Mouse (Mus musculus): ENCODE measurements at regions not wholly inside any gene's neighbourhood (a gene's known extent, or its start where the extent isn't known, plus 50 kb on each side); places are given as distances from the start of the nearest gene placed in this dataset.

DNA sequence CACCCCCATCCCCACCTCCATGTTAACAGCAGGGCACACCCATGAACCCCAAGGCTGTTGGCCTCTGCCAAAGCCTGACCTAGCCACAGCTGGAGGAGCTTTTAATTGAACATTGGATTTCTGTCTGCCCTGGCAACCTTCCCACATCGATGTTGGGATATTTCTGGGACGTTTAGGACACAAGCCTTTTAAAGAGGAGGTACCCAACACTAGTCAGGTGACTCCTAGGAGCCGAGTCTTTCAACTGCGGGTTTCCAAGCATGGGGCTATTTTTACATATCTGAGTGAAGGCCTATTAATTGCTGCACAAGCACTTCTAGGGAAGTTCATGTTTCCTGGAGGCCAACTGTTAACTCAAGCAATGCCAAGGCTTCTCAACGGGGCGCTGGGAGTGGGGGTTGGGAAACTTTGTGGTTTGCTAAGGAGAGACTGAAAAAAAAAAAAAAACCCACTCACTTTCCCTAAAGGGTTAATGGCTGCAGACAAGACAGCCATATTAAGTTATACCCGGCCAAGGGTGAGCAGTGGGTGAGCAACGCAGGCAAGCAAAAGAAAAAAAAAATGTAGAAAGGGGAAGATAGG is 213.3 kb downstream of the Bcl2l11 start:
- no peak for TF ChIP-seq HCFC1 (IDR thresholded peaks at IDR 0.05; ENCODE audit: borderline replicate concordance, insufficient read depth, low read length)
- TF ChIP-seq ZNF384 (IDR thresholded peaks at IDR 0.05; ENCODE audit: low read depth, low read length): peak; percentile 54; the same call in 1 of the 2 replicates
- no peak for TF ChIP-seq CHD2 (IDR thresholded peaks at IDR 0.05; ENCODE audit: low read depth, low read length)
- no peak for TF ChIP-seq MAFK (IDR thresholded peaks at IDR 0.05; ENCODE audit: insufficient read depth, low read depth, low read length)
- TF ChIP-seq ZC3H11A (IDR thresholded peaks at IDR 0.05; ENCODE audit: borderline replicate concordance, low read depth, low read length): no peak
- no peak for DNase-seq (ENCODE audit: low read depth, low spot score)
- Histone ChIP-seq H3K9ac (ENCODE audit: insufficient read depth, low read depth, low read length, poor library complexity, severe bottlenecking) (no peak overlapping the region), H3K36me3 (ENCODE audit: control insufficient read depth, insufficient read depth, low read length, poor library complexity, severe bottlenecking) (no peaks in the 10 kb centered on the region), H3K9me3 (ENCODE audit: control insufficient read depth, insufficient read depth, low read depth, low read length) (no peaks in the 10 kb centered on the region), H3K4me1 (ENCODE audit: control insufficient read depth in 2 of 2, insufficient read depth in 2 of 2, low read length in 2 of 2, poor library complexity in 1 of 2) (peaks cover 6 to 19% of the 10 kb centered on the region in 2 experiments), H3K4me3 (ENCODE audit: insufficient read depth in 1 of 2, low read depth in 1 of 2, low read length in 2 of 2, poor library complexity in 1 of 2, severe bottlenecking in 1 of 2) (no peak overlapping the region), H3K27ac (ENCODE audit: insufficient read depth, low read depth, low read length, poor library complexity, severe bottlenecking) (no peak overlapping the region; the same call in 1 of the 2 replicates)
- in situ Hi-C loops (cut with MboI; ENCODE audit: low sequenced_read_pairs in 2 of 2, unreplicated experiment in 2 of 2): no loop called here

GRCm38 (mm10) chr2:128339643-128340487 is 214.0 kb downstream of the Bcl2l11 start:
- Histone ChIP-seq H3K9me3 (ENCODE audit: control insufficient read depth, insufficient read depth, low read depth, low read length) (no peaks in the 10 kb centered on the region), H3K4me1 (ENCODE audit: control insufficient read depth in 2 of 2, insufficient read depth in 2 of 2, low read length in 2 of 2, poor library complexity in 1 of 2) (peaks cover 6 to 19% of the 10 kb centered on the region in 2 experiments), H3K27ac (ENCODE audit: insufficient read depth, low read depth, low read length, poor library complexity, severe bottlenecking) (peak overlapping the region; percentile 13; the same call in 1 of the 2 replicates), H3K9ac (ENCODE audit: insufficient read depth, low read depth, low read length, poor library complexity, severe bottlenecking) (peak overlapping the region; percentile 29; the same call in 1 of the 2 replicates), H3K4me3 (ENCODE audit: insufficient read depth in 1 of 2, low read depth in 1 of 2, low read length in 2 of 2, poor library complexity in 1 of 2, severe bottlenecking in 1 of 2) (no peak overlapping the region), H3K36me3 (ENCODE audit: control insufficient read depth, insufficient read depth, low read length, poor library complexity, severe bottlenecking) (no peaks in the 10 kb centered on the region)
- in situ Hi-C loops (cut with MboI; ENCODE audit: low sequenced_read_pairs in 2 of 2, unreplicated experiment in 2 of 2): no loop called here
- DNase-seq (ENCODE audit: low read depth, low spot score): no peak
- TF ChIP-seq MAFK (IDR thresholded peaks at IDR 0.05; ENCODE audit: insufficient read depth, low read depth, low read length): no peak
- TF ChIP-seq HCFC1 (IDR thresholded peaks at IDR 0.05; ENCODE audit: borderline replicate concordance, insufficient read depth, low read length): no peak
- no peak for TF ChIP-seq ZC3H11A (IDR thresholded peaks at IDR 0.05; ENCODE audit: borderline replicate concordance, low read depth, low read length)
- no peak for TF ChIP-seq CHD2 (IDR thresholded peaks at IDR 0.05; ENCODE audit: low read depth, low read length)
- no peak for TF ChIP-seq ZNF384 (IDR thresholded peaks at IDR 0.05; ENCODE audit: low read depth, low read length)

DNA sequence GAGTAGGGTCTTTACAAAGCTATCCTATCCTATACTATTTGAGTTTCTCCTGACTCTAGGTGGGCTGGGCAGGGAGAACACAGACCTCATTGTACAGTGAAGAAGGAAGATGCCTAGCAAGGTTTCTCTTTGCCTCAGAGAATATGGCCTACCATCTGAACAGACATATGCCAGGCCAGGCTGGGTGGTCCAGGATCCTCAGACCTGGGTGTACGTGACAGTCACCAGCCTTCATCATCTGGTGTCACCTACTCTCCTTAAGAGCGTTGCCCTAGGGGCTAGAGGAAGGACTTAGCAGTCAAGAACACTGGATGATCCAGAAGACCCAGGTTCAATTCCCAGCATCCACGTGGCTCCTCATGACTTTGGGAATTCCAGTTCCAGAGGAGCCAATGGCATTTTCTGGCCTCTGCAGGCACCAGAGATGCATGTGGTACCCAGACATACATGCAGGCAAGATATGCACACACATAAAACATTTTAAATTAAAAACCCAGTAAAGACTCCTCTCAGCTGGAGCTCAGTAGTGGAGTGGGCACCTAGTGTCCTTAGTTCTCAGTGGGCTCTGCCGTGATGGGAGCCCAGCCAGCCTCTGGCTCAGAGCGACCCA is 214.9 kb downstream of the Bcl2l11 start:
- Histone ChIP-seq H3K9me3 (ENCODE audit: control insufficient read depth, insufficient read depth, low read depth, low read length) (no peaks in the 10 kb centered on the region), H3K4me3 (ENCODE audit: insufficient read depth in 1 of 2, low read depth in 1 of 2, low read length in 2 of 2, poor library complexity in 1 of 2, severe bottlenecking in 1 of 2) (no peak overlapping the region), H3K27ac (ENCODE audit: insufficient read depth, low read depth, low read length, poor library complexity, severe bottlenecking) (no peak overlapping the region), H3K4me1 (ENCODE audit: control insufficient read depth in 2 of 2, insufficient read depth in 2 of 2, low read length in 2 of 2, poor library complexity in 1 of 2) (peaks cover 6 to 21% of the 10 kb centered on the region in 2 experiments), H3K36me3 (ENCODE audit: control insufficient read depth, insufficient read depth, low read length, poor library complexity, severe bottlenecking) (no peaks in the 10 kb centered on the region), H3K9ac (ENCODE audit: insufficient read depth, low read depth, low read length, poor library complexity, severe bottlenecking) (no peak overlapping the region)
- DNase-seq (ENCODE audit: low read depth, low spot score): no peak
- in situ Hi-C loops (cut with MboI; ENCODE audit: low sequenced_read_pairs in 2 of 2, unreplicated experiment in 2 of 2): no loop called here
- TF ChIP-seq MAFK (IDR thresholded peaks at IDR 0.05; ENCODE audit: insufficient read depth, low read depth, low read length): no peak
- TF ChIP-seq CHD2 (IDR thresholded peaks at IDR 0.05; ENCODE audit: low read depth, low read length): no peak
- TF ChIP-seq ZNF384 (IDR thresholded peaks at IDR 0.05; ENCODE audit: low read depth, low read length): no peak

DNA sequence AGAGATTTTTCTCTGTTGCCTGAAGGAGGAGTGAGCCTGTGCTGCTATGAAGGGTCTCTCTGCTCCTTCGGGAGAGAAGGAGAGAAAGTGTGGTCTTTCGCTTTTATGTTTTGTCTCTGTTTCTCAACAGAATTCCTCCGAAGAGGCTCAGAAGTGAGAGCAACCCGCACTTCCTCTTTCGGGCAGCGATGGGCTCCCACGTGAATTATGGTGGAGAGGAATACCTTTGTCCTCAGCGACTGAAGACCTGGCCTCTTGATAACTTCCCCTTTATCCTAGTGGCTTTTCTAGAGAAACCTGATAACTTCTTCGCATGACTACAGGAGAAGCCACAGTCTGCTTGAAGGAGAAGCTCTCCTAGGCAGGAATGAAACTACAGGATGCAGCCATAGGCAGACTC is 216.4 kb downstream of the Bcl2l11 start:
- Histone ChIP-seq H3K9ac (ENCODE audit: insufficient read depth, low read depth, low read length, poor library complexity, severe bottlenecking) (no peak overlapping the region), H3K4me1 (ENCODE audit: control insufficient read depth in 2 of 2, insufficient read depth in 2 of 2, low read length in 2 of 2, poor library complexity in 1 of 2) (peaks cover 6 to 21% of the 10 kb centered on the region in 2 experiments), H3K9me3 (ENCODE audit: control insufficient read depth, insufficient read depth, low read depth, low read length) (no peaks in the 10 kb centered on the region), H3K4me3 (ENCODE audit: insufficient read depth in 1 of 2, low read depth in 1 of 2, low read length in 2 of 2, poor library complexity in 1 of 2, severe bottlenecking in 1 of 2) (no peak overlapping the region), H3K36me3 (ENCODE audit: control insufficient read depth, insufficient read depth, low read length, poor library complexity, severe bottlenecking) (no peaks in the 10 kb centered on the region), H3K27ac (ENCODE audit: insufficient read depth, low read depth, low read length, poor library complexity, severe bottlenecking) (no peak overlapping the region)
- in situ Hi-C loops (cut with MboI; ENCODE audit: low sequenced_read_pairs in 2 of 2, unreplicated experiment in 2 of 2): no loop called here
- TF ChIP-seq ZC3H11A (IDR thresholded peaks at IDR 0.05; ENCODE audit: borderline replicate concordance, low read depth, low read length): no peak
- no peak for TF ChIP-seq HCFC1 (IDR thresholded peaks at IDR 0.05; ENCODE audit: borderline replicate concordance, insufficient read depth, low read length)
- no peak for TF ChIP-seq MAFK (IDR thresholded peaks at IDR 0.05; ENCODE audit: insufficient read depth, low read depth, low read length)
- no peak for TF ChIP-seq CHD2 (IDR thresholded peaks at IDR 0.05; ENCODE audit: low read depth, low read length)
- DNase-seq (ENCODE audit: low read depth, low spot score): no peak
